Mouse (Mus musculus): ENCODE measurements around the gene Akain1. TPM values are rescaled to one million over a fixed set of nuclear protein-coding genes. Genes with fewer than 3 reads are reported as not detected.

The Akain1 gene
- total RNA-seq (2021) = 1 to 10 TPM; 5.1 to 6.0 TPM
- long read RNA-seq, experiment 1, transcript Akain1-201 (2 exons, 2,296 nt) = major isoform, 9 of 9 reads
- long read RNA-seq, experiment 1, partial matches to known transcripts = 0 of 9 reads
- long read RNA-seq, experiment 1, other reads (novel, unspliced or antisense) = 0 of 9 reads
- long read RNA-seq, experiment 2, transcript Akain1-201 (2 exons, 2,296 nt) = major isoform, 10 of 10 reads
- long read RNA-seq, experiment 2, partial matches to known transcripts = 0 of 10 reads
- long read RNA-seq, experiment 2, other reads (novel, unspliced or antisense) = 0 of 10 reads

DNA sequence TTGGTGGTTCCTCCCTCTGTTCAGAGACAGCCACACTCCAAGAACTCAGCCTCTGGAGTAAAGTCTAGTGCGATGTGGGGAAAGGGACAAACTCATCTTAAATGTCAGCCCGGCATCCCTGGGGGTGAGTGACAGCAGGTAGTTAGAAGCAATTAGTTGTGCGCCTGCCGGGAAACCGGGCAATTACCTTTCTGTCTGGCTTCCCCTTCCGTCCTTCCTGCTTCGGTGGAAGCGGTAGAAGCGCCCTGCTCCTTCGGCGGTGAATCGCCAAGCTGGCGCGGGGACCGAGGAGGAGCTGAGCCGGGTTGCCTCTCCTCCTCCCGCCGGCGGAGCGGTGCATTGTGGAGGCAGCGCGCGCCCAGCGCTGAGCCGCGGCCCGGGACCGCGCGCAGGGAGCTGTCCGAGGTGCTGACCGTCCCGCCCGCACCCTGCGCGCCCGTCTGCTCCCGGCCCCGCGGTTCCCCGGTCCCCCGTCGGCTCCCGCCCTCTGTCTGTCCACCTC, at the start of gene Akain1:
Gene Akain1 (plus strand): TSS at position 337 of the 502 bp plus-strand sequence.
- TF ChIP-seq CTCF (IDR thresholded peaks at IDR 0.05) = no peak
- peak within 1 kb of the TSS; percentile 40; the same call in 1 of the 2 replicates for H3K27ac ChIP-seq
- intact Hi-C loops (cut with DNase I) = no loop called here
- DNase-seq (ENCODE audit: extremely low spot score in 1 of 2, low spot score in 2 of 2) = peak; percentile 38 to 43
- peak within 1 kb of the TSS; percentile 44 for H3K4me3 ChIP-seq

- H3K4me3 ChIP-seq = no peak overlapping the region
- DNase-seq (ENCODE audit: extremely low spot score in 1 of 2, low spot score in 2 of 2) = no peak
- H3K27ac ChIP-seq = no peak overlapping the region
- peak; percentile 19 for TF ChIP-seq CTCF (IDR thresholded peaks at IDR 0.05)
- intact Hi-C loops (cut with DNase I) = no loop called here
Observed at GRCm38 (mm10) chr17:69396147-69397033, 42.7 kb upstream of the Akain1 start.

DNA sequence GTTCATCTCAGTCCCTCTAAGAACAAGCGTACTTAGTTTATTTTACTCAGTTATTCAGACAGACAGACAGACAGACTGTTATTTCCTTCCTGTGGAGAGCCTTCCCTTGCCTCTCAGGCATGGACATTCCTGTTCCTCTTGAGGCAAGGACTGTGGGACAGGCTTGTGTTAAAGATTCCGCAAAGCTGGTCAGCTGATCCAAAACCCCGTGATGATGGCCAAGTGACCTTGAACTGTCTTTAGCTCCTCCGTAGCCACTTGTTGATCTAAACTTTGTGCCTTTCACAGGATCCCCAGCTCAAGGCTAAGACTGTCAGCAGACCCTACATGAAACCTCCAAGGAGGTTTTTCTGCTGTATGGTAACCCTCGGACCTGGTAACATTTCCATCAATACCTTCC, 42.0 kb upstream of the Akain1 start:
- no peak for TF ChIP-seq CTCF (IDR thresholded peaks at IDR 0.05)
- intact Hi-C loops (cut with DNase I) = no loop called here
- H3K4me3 ChIP-seq = no peak overlapping the region
- no peak for DNase-seq (ENCODE audit: extremely low spot score in 1 of 2, low spot score in 2 of 2)
- no peak overlapping the region for H3K27ac ChIP-seq

DNA sequence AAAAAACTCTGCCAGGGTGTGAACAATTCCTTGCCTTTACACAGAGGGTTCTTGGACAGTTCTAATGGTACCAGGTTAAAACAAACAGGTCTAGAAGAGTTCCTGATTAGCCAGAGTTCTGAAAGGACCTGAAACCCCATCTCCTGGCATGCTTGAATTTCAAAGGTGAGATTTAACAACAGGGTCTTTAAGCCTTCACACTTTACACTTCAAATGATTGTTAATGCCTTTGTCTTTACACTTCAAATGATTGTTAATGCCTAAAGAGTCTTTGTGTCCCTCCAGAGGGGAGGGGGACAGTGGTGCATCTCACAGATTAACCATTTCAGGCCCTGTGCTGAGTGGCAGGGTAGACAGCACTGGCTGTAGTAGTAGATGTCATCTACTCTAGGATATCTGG, 41.0 kb upstream of the Akain1 start:
- intact Hi-C loops (cut with DNase I) = no loop called here
- no peak for TF ChIP-seq CTCF (IDR thresholded peaks at IDR 0.05)
- no peak for DNase-seq (ENCODE audit: extremely low spot score in 1 of 2, low spot score in 2 of 2)
- Histone ChIP-seq H3K4me3 (no peak overlapping the region), H3K27ac (no peak overlapping the region)

DNA sequence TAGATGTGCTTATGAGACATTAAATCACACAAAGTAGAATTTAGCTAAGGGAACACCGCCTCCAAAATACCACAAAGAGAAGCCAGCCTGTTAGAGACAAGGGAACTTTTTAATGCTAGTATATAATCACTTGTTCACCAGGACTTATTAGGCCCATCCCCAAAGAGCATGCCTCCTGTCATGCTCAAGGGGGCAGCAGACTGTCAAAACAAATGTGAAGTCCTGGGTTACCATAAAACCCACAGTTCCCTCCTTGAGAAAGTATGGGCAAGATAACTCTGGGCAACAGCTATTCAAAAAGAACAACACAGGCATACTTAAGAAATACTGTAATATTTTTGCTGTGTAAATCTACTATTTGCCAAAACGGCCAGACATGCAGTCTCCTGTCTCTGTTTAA, 38.0 kb upstream of the Akain1 start:
- Histone ChIP-seq H3K27ac (no peak overlapping the region), H3K4me3 (no peak overlapping the region)
- intact Hi-C loops (cut with DNase I) = no loop called here
- DNase-seq (ENCODE audit: extremely low spot score in 1 of 2, low spot score in 2 of 2) = no peak
- no peak; the same call in 1 of the 2 replicates for TF ChIP-seq CTCF (IDR thresholded peaks at IDR 0.05)

DNA sequence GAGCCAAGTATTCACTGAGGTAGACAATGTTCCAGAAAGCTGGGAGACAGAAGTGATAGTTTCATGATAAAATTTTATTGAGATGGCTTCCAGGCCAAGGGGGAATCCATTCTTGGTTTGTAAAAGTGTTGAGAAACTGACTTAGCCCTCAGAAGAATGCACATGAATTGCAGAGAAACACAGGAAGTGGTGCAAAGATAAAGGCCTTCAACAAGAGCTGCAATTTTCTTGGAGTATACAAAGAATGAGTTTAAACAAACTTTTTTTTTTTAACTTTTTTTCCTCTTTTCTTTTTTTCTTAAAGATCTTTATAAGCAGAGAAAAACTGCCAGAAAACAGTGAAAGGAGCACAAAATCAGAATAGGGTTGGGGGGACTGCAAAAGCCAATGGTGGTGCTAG, 23.0 kb upstream of the Akain1 start:
- no peak overlapping the region for H3K27ac ChIP-seq
- no peak overlapping the region; the same call in 1 of the 2 replicates for H3K4me3 ChIP-seq
- TF ChIP-seq CTCF (IDR thresholded peaks at IDR 0.05) = no peak
- intact Hi-C loops (cut with DNase I) = loop anchor here (2.0 kb wide), 1 partner anchor 33 kb away; the partner anchor contains the start of gene Zbtb14
- DNase-seq (ENCODE audit: extremely low spot score in 1 of 2, low spot score in 2 of 2) = no peak

GRCm38 (mm10) chr17:69416920-69417661, 22.0 kb upstream of the Akain1 start:
- no peak; the same call in 1 of the 2 replicates for TF ChIP-seq CTCF (IDR thresholded peaks at IDR 0.05)
- peak overlapping the region; percentile 100 for H3K27ac ChIP-seq
- H3K4me3 ChIP-seq = peak overlapping the region; percentile 99
- intact Hi-C loops (cut with DNase I) = loop anchor here (2.0 kb wide), 1 partner anchor 34 kb away; the partner anchor contains the start of gene Zbtb14
- DNase-seq (ENCODE audit: extremely low spot score in 1 of 2, low spot score in 2 of 2) = peak; percentile 94 to 97

DNA sequence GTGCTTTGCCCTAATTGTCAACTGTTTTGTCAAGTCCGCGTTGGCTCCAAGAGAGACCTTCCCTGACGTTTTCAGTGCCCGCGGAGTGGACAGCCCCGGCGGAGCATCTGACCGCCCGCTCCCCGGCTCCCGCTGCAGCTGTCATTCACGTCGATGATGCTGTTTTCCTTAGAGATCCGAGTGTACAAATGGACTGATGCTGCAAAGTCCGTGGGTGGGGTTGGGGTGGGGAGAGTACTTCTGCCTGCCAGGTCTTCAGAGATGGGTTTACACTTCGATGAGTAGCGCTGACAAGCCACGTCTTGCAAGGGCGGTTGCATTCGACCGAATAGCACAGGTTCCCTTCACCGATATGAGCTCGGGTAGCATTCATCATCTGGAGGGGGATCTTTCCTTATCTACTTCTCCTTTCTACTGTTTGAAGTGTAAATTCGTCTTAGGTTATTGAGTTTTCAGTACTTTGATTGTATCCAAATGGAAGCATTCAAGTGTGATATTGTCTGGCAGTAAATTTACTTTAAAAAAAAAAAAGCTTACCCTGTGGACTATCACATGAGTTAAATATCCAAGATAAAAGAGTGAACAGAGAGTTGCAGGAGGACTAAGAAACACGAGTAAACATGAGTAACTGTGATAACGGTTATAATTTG, 21.3 kb upstream of the Akain1 start:
- peak overlapping the region; percentile 99 for H3K4me3 ChIP-seq
- intact Hi-C loops (cut with DNase I) = loop anchor here (2.0 kb wide), 1 partner anchor 35 kb away; the partner anchor contains the start of gene Zbtb14
- peak overlapping the region; percentile 100 for H3K27ac ChIP-seq
- TF ChIP-seq CTCF (IDR thresholded peaks at IDR 0.05) = no peak
- no peak for DNase-seq (ENCODE audit: extremely low spot score in 1 of 2, low spot score in 2 of 2)

DNA sequence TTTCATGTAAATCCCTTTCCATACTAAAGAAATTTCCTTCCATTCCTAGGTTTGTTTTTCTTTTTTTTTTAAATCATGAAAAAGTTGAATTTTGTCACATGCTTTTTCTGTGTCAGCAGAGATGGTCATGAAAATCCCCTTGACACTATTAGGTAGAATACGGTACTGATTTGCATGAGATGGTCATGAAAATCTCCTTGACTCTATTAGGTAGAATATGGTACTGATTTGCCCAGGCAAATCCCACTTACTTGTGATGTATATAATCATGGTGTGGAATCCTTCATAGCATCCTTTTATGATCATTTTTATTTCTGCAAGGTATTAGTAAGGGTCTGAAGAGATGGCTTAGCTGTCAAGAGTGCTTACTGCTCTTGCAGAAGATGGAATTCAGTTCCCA, 17.5 kb upstream of the Akain1 start:
- TF ChIP-seq CTCF (IDR thresholded peaks at IDR 0.05) = no peak
- intact Hi-C loops (cut with DNase I) = no loop called here
- Histone ChIP-seq H3K4me3 (no peak overlapping the region), H3K27ac (no peak overlapping the region)
- DNase-seq (ENCODE audit: extremely low spot score in 1 of 2, low spot score in 2 of 2) = no peak

GRCm38 (mm10) chr17:69437836-69438235, 1.3 kb upstream of the Akain1 start:
- intact Hi-C loops (cut with DNase I) = no loop called here
- no peak for TF ChIP-seq CTCF (IDR thresholded peaks at IDR 0.05)
- DNase-seq (ENCODE audit: extremely low spot score in 1 of 2, low spot score in 2 of 2) = no peak
- Histone ChIP-seq H3K27ac (no peak overlapping the region), H3K4me3 (no peak overlapping the region)

GRCm38 (mm10) chr17:69438486-69438885, 640 bp upstream of the Akain1 start:
- Histone ChIP-seq H3K4me3 (peak overlapping the region; percentile 44), H3K27ac (no peak overlapping the region)
- DNase-seq (ENCODE audit: extremely low spot score in 1 of 2, low spot score in 2 of 2) = no peak
- no peak for TF ChIP-seq CTCF (IDR thresholded peaks at IDR 0.05)
- intact Hi-C loops (cut with DNase I) = no loop called here
